Mouse (Mus musculus): ENCODE data around the gene Celf2. TPM values are rescaled to one million over a fixed set of nuclear protein-coding genes. Genes with fewer than 3 reads are reported as not detected.
A peak's percentile ranks its signal among the peaks of the same experiment; 100 is the strongest.

The Celf2 gene
- total RNA-seq, 2 experiments from 2014 or later: 424 to 432 TPM

DNA sequence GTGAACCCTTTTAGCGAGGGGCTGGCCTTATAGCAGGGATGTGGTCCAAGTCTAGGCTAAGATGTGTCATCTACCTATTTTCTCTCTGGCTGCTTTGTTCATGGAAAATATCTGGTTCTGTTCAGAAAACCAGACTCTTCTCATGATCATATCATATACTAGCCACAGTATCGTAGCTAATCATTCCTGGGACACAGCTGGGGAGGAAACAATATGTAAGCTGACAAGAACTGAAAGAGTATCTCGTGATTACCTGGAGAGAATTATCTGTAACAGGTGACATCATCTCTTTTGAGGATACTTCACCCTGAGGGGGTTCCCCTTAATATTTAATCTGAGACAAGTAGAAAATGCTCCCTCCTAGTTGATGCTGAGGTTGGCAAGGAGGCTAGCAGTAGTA, 951.6 kb downstream of the Celf2 start:
- DNase-seq (ENCODE audit: low spot score in 2 of 2): no peak

DNA sequence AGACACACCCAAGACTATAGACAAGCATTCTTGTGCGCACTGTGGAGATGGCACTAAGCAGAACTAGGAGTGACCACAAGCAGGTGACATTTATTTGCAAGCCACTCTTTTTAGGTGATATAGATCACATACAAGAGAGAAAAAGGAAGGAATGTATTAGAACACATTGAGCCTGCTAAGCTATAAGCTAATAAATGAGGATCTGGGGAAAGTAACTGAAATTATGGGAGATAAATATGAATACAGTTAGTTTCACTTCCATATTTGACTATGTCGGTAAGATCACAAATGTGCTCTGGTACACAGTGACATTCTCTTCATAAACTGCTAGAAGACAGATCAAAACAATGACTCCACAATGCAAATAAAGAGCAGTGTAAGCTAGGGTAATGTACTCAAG, 952.5 kb downstream of the Celf2 start:
- DNase-seq (ENCODE audit: low spot score in 2 of 2): no peak

DNA sequence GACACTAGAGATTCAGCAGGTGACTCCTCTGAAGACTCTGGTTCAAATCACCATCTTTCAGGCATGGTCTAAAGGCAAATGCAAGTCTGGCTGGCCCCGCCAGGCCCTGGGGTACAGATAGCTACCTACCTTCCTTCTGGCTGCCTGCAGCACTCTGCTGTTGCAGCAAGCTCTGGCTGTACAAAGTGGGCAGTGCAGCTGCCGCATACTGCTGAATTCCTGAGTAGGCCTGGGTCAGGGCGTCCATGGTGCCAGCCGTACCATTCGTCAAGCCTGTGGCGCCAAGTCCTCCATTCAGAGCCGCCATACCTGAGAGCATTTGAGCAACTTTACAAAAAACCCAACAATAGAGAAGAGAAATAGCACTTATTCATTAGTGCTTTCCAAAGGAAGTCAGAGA, 955.7 kb downstream of the Celf2 start:
- no peak for DNase-seq (ENCODE audit: low spot score in 2 of 2)

DNA sequence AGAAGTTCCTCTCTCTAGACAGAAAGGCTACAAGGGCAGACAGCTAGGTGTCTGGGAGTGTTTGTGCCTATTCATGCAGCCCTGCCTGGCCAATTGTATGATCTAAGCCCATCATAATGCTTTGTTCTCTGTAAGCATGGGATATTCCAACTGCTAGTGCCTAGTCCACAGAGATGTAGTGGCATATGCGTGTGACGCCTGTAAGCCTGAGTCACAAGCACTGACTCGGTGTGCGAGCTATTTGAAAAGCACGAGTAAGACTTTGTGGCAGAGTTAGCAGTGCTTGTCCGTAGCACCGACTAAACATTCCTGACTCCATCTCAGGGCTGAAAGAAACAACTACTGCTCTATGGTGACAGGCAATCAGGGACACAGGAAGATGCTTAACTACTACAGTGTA, 960.1 kb downstream of the Celf2 start:
- DNase-seq (ENCODE audit: low spot score in 2 of 2): no peak

DNA sequence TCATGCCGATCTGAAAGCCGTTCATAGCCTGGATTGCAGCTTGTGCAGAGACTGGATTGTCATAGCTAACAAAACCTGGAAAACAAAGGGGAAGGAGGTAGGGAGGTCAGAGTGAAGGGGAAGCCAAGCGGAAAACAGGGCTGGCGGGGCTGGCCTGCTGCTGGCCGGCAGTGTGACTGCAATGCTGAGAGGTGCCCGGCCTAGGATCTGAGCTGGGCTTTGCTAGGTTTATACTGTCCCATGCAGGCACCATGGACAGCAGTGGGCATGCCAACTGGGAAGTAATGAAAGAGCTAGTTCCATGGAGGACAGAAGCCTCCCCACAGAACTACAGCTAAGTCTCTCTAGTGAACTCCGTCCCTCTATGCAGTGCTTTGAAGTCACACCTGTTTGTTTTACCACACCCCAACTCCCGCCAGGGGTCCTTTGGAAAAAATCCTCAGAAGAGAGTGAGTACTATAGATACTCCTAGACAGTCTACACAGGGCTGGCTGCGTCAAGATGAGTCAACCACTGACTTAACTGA, 962.2 kb downstream of the Celf2 start:
- DNase-seq (ENCODE audit: low spot score in 2 of 2): no peak

DNA sequence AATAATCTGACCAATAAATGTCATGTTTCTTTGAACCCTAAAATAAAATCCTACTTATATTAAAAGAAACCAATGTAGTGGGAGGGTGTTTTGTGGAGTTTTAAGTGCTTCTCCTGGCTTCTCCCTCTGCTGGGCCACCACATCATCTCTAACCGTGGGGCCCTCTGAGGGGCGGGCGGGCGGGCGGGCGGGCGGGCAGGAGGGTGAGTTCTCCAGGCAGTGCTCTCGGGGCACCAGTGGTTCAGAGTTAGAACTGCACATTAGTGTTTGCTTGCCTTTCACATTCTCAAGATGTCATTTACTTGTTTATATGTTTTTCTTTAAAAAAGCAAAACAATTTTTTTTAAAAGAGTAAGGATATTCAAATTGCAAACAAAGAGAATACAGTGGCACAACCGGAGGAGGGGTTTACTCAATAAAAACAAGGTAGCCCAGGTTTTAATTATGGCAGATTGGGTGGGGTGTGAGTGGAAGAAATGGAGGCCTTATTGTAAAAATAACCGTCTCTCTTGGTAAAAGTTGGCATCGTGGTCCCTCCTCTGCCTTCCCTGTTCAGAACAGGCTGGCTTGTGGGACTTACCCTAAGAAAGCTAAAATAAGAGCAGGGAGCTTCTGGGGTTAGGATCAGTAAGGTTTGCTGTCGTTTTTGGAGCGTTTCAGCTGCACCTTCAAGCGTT, 962.8 kb downstream of the Celf2 start:
- DNase-seq (ENCODE audit: low spot score in 2 of 2): no peak

DNA sequence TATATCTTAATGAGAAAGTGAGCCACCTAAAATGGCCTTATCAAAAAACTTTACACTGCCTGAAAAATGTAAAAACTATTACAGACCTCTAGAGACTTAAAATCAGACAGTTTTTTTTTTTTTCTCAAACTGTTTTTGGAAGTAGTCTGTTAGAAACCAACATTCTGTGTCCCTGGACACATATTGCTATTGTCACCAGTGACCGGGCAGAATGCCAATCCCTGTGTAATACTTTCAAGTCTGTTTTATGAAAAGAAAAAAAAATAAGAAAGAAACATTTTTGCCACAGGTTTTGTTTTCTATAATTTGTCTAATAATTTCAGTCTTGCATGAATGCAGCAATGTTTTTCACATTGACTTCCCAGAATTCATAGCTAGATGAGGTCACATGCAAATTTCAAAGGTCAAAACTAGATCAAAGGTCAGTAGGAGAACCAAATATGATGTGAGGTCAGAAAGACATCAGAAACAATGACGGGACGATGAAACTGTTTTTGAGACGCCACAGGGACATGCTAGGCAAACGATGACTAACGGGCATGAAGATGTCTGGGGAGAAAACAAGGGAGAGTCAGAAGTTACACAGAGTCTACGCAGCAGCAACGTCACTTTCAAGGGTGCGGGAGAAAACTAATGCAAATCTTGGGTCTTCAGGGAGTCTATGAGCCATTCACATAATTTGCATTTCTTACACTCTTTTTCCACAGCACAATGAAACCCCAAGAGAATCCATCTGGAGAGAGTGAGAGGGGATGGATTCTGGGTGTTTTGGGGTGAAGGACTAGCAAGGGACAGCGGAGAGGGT, 964.0 kb downstream of the Celf2 start:
- DNase-seq (ENCODE audit: low spot score in 2 of 2): no peak

DNA sequence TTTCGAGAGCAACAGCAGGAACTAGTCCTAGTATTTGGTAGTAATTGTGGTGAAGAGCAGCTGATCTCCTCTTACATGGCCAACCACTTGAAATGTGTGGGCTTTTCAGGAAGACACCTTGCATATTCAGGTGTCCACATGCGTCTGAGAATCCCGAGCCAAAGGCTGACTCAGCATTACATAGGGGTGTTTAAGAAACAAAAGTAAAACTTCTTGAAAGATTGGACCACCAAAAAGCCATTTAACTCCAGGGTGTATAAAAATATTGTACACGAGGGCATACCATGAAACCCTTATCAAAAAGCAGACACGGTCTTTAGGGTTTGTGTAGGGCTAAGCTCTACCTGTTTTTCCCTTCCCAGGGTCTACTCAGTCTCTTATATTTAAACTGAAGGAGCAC, 965.7 kb downstream of the Celf2 start:
- no peak for DNase-seq (ENCODE audit: low spot score in 2 of 2)

DNA sequence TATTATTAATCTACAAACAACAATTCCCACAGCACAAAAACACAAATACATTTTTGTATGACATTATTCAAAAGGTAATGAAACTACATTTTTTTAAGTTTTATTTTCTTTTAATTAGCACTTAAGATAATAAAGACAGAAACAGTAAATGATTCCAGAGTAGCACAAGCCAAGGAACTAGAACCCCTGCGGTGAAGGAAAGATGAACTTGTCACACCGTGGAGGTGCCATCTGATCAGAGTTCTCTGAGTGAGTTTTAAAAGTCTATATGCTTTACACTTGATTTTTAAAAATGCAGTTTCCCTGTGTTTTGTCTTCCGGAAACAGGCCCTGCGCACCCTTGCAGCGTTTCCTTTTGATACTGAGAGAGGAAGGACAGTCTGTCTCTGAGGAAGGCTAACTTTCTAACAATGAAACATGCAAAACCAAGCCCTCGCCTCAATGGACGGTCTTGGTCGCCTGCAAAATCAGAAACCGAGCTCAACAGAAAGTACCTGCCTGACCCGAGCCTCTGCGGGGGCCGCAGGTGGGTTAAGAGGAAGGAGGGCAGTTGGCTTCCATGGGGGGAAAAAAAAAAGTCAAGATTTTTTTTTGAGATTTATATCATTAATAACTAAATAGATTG, 966.7 kb downstream of the Celf2 start:
- DNase-seq (ENCODE audit: low spot score in 2 of 2): no peak

DNA sequence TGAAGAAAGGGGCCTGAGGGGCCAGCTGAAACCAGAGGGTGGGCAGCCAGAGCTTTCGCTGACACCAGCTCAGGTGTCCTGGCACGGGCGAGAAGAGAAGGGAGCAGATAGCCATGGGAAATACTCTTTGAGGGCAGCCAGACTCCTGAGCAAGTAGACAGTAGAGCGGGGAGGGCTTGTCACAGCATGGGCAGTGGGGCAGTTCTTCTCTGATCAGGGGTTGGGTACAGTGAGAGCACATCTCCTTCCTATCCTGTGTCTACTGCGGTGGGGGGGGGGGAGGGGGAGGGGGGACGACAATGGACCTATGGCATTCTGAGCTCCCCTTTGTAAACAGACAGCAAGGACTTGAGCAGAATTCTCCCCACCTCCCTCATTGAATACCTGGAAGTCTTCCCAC, 968.5 kb downstream of the Celf2 start:
- DNase-seq (ENCODE audit: low spot score in 2 of 2): no peak

DNA sequence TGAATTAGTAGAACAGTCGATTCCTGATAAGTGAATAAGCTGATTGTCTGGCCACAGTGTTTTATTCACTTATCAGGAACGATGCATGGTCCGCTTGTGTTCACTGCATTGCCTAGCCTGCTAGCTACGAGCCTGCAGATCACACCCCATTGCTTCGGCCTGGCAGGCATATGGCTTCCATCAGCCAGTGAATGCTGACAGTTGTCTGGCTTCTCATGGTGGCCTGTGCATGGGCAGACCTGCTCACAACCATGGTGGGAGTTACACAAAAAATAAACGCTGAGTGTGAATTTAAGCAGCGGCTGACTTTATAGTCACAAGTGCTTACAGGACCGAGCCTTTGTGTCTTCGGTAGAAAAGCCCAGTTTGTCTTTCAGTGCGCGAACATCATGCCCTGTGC, 969.3 kb downstream of the Celf2 start:
- no peak for DNase-seq (ENCODE audit: low spot score in 2 of 2)

DNA sequence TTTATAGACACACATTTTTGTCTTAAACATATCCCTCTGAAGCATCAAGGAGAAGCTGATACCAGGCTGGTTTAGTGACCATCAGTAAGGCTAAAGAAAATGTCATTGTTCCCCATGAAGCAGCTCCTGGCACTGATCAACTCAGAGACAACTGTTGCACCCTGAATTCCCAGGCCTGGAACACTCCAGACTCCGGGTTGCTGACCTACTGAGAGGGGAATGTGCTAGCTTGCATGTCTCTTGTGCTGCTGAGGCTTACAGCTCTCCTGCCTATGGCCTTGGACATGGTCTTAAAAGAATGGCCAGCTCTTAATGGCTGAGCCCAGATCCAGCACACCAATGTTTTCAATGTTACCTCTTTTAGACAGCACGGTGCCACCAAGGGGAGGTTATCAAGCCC, 970.9 kb downstream of the Celf2 start:
- no peak for DNase-seq (ENCODE audit: low spot score in 2 of 2)

DNA sequence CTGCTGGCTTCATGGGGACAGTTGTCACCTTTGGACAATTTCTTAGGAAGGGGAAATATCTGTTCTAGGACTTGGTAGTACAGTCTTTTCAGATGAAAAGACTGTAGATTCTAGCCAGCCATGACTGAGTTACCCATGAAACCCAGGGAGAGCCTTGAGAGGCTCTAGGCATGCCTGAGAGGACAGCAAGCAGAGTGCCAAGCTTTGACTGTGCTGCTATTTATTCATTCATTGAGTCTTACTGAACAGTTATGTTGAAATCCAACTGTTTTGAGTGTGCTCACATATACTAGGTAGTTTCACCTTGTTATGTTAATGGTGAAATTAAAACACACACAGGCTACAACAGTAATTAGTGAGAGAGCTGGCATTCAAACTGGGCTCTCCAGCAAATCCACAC, 971.3 kb downstream of the Celf2 start:
- DNase-seq (ENCODE audit: low spot score in 2 of 2): no peak

DNA sequence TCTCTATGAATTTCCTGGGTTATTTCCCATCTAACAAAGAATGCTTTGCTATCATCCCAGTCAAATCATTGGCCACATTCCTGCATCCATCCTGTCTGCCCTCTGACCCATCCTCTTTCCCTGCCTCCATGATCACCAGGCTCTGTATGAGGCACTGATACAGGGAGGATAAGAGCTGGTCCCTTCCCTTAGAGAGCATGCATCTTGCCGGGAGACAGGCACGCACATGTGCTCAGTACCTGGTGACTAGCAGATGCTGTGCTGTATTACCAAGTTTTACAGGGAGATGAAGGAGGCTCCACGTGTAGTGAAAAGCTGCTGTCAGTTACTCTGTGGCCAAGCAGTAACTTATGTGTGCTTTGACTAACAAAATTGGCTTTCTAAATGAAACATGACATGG, 972.0 kb downstream of the Celf2 start:
- DNase-seq (ENCODE audit: low spot score in 2 of 2): no peak

DNA sequence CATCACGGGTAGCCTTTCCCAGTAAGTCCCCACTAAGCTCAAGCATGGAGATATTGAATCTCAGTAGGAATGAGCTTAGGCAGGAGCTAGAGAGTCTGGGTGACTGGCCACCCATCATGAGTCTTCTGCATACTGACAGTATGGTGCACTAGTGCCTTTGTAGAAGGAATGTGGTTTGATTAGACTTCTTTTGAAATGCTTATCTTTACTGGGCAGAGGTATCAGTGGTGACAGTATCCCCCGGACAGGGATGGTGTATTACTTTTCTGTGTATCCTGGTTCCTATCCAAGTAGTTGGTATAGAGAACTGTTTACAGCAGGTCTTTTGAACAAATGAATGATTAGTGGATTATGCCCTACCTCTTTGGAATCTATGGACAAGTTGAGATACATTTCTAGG, 973.0 kb downstream of the Celf2 start:
- no peak for DNase-seq (ENCODE audit: low spot score in 2 of 2)

DNA sequence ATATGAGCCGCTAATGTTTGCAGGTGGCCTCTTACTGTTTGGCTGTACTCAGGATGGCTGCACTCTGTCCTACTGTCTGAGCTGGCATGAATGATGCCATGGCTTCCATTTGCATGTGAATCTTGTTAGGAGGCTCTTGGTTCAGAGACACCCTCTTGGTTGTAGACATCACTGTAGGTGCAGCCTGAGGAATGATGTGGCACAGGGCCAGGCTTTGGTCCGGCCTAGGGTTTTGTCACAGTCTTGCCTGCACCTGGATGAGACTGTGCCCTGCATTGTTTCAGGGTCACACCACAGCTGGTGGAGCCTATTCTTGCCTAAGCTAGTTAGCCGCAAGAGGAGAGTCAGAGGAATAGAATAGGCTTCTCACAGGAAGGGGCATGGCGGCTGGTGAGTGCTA, 977.0 kb downstream of the Celf2 start:
- no peak for DNase-seq (ENCODE audit: low spot score in 2 of 2)

DNA sequence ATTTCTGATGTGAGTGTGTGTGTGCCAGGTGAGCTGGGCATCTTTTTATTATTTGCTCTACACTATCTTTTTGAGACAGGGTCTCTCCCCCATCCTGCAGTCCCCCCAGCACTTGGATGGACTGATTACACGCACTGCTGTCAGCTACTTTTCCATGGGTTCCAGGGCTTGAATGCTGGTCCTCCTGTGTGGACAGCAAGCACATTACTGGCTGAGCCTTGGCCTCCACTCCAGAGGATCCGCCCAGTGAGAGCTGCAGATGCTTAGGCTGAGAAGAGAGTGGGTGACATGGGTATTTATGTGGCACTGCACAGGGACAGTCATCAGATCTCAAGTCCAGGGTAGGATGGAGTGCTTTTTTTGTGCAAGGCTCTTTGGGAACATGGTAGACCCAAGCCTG, 981.3 kb downstream of the Celf2 start:
- DNase-seq (ENCODE audit: low spot score in 2 of 2): no peak

DNA sequence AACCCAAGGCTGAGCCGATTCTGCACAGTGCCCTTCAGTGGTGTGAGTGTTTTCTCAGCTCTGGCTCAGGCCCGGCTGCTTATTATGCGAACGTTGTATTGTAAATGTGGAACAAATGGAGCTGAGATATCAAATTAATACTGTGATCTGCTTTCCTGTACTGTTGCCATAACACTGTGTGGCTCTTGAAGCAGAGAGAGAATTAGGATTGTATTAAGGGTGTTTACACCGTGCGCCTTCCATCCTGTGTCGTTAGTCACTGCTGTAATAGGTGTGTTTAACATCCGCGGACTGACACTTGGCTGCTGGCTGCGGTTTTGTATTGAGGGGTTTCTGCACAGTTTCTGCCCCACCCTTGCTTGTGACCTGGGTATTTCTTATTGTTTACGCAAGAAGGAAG, 982.5 kb downstream of the Celf2 start:
- no peak for DNase-seq (ENCODE audit: low spot score in 2 of 2)

DNA sequence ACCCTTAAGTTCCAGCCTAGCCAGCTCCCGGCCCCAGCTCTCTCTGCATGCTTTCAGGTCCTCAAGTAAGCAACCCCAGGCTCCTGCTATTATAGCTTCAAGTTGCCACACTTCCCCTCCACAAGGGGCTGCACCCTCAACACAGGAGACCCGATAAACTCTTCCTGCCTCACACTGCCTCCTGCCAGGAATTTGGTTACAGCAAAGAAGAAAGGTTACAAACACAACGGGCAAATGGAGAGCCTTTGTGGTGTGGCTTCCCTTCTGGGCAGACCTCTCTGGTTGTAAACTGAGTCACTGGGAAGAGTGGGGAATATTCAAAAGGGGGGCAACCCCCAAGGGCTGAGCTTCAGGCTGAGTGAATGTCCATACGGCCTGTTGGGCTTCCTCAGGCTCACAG, 983.1 kb downstream of the Celf2 start:
- DNase-seq (ENCODE audit: low spot score in 2 of 2): no peak

DNA sequence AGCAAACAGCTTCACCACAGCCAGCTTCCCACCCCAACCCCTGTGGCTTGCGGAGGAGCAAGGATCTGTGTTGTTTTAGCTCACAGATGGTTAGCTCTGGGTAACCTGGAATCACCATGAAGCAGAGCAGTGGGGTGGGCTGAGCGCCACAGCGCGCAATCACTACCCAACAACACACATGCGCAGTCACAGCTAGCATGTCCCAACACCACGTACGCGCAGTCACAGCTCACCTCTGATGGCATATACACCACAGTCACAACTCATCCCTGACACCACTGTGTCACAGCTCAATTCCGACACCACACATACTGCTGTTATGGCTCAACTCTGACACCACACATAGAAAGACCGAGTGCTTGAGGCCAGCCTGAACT, 985.5 kb downstream of the Celf2 start:
- DNase-seq (ENCODE audit: low spot score in 2 of 2): peak in 1 of 2 experiments; percentile 74

DNA sequence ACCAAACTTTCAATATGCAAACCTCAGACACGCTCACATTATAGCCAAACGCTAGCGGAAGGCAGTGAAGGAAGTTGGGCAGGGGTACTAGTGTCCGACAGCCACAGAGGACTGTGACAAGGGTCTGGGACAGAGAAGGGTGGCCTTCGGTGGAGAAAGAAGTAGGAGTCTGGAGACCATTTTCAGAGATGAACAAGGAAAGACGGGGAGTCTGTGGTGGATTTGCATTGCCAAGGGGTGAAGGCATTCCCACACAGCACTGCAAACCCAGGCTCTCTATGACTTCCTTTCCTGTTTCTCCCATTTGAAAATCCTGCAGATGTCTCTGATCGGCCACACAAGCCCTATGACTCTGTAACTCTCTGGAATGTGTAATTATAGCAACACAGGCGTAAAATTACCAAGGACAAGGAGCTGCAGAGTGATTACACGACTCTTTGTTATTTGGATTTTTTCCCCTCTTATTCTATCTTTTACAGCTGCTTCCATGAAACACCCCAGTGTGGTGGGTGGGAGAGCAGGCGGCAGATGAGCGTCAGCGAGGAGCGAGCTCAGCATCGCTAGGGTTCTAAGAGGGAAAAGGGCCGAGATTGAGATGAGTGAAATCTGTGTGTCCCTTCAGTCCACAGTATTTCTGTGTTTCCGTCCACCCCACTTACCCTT, 986.0 kb downstream of the Celf2 start:
- peak in 1 of 2 experiments; percentile 66 for DNase-seq (ENCODE audit: low spot score in 2 of 2)

DNA sequence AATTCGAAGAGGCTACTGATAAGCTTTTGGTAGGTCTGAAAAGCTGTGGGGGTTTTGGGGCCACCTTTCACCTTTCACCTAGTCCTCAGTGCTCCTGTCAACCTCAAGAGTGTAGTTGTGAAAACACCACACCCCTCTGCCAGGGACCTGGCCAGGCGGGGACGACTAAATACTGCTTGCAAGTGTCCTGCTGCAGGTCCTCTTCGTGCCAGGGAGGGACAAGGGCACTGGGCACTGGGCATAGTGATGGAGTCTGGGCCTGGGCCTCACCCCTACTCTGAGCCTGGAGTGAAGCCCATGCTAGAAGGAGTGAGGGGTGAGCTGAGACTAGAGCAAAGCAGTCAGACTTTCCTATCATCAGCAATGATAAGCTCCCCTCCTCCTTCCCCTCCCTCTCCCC, 987.0 kb downstream of the Celf2 start:
- no peak for DNase-seq (ENCODE audit: low spot score in 2 of 2)

Measured in layer of hippocampus, adult 18-20 months (tissue).